Mouse (Mus musculus) forebrain, embryonic 14.5 days (tissue): ENCODE measurements around the gene Plekhm1. TPM values are rescaled to one million over a fixed set of nuclear protein-coding genes. Genes with fewer than 3 reads are reported as not detected.
"Not testable (repeated sequence)": the region's sequence is repeated elsewhere in the genome, so short reads cannot be mapped to it uniquely, and the experiment has no call there.

Experiments used
- ATAC-seq: fragments of 200-750 bp; cut with Nextera tagmentation; 2 replicates; pipeline ENCODE4 v1.8.0; 2017; ENCODE audit warnings: mild to moderate bottlenecking, moderate library complexity
- DNase-seq: peaks from one replicate; pipeline ENCODE4 v3.0.0-alpha.2; 2015; ENCODE audit warnings: low spot score
- H3K27ac ChIP-seq: fragments of 300-500 bp; sonication (generic); 2 replicates; pipeline ENCODE4 v1.5.1; 2014; ENCODE audit warnings: low read depth, mild to moderate bottlenecking, control low read depth, low read length, moderate library complexity
- H3K27me3 ChIP-seq: fragments of 300-500 bp; sonication (generic); replicated peaks from 2 replicates; pipeline ENCODE4 v1.6.1; 2014; ENCODE audit warnings: low read length, control low read depth, mixed read lengths; ENCODE audit not compliant: control insufficient read depth, insufficient read depth
- H3K36me3 ChIP-seq: fragments of 300-500 bp; sonication (generic); 2 replicates; pipeline ENCODE4 v1.6.1; 2014; ENCODE audit warnings: low read length, control low read depth; ENCODE audit not compliant: control insufficient read depth, insufficient read depth
- H3K4me1 ChIP-seq: fragments of 300-500 bp; sonication (generic); 2 replicates; pipeline ENCODE4 v1.6.1; 2014; ENCODE audit warnings: antibody characterized with exemption, low read length, control low read depth; ENCODE audit not compliant: control insufficient read depth, insufficient read depth
- H3K4me2 ChIP-seq: fragments of 300-500 bp; sonication (generic); 2 replicates; pipeline ENCODE4 v1.6.1; 2014; ENCODE audit warnings: mild to moderate bottlenecking, control low read depth, low read length
- H3K4me3 ChIP-seq: fragments of 300-500 bp; sonication (generic); 2 replicates; pipeline ENCODE4 v1.5.1; 2014; ENCODE audit warnings: low read depth, low read length, control low read depth
- H3K9ac ChIP-seq: fragments of 300-500 bp; sonication (generic); 2 replicates; pipeline ENCODE4 v1.6.1; 2014; ENCODE audit warnings: mild to moderate bottlenecking, low read length, control low read depth, moderate library complexity
- H3K9me3 ChIP-seq: fragments of 300-500 bp; sonication (generic); replicated peaks from 2 replicates; pipeline ENCODE4 v1.6.1; 2016; ENCODE audit warnings: low read length, control low read depth, mixed read lengths; ENCODE audit not compliant: control insufficient read depth
- WGBS: fragments of 180-500 bp; shearing (Covaris S2); extraction: QIAGEN DNeasy Blood & Tissue Kit; methylation state at CpG from one replicate; pipeline ENCODE4 v1.1.7; 2014; 5-methylcytosine and 5-hydroxymethylcytosine counted together
- polyA plus RNA-seq: library from polyadenylated mRNA; unstranded; fragments of >200 nt; fragmentation: Nextera tagmentation; extraction: Ambion mirVana; gene quantifications from 2 replicates; pipeline ENCODE4 v1.2.1, GENCODE M21; 2014

Plekhm1 gene
- polyA plus RNA-seq = 7.5 and 10.0 TPM in 2 replicates

DNA sequence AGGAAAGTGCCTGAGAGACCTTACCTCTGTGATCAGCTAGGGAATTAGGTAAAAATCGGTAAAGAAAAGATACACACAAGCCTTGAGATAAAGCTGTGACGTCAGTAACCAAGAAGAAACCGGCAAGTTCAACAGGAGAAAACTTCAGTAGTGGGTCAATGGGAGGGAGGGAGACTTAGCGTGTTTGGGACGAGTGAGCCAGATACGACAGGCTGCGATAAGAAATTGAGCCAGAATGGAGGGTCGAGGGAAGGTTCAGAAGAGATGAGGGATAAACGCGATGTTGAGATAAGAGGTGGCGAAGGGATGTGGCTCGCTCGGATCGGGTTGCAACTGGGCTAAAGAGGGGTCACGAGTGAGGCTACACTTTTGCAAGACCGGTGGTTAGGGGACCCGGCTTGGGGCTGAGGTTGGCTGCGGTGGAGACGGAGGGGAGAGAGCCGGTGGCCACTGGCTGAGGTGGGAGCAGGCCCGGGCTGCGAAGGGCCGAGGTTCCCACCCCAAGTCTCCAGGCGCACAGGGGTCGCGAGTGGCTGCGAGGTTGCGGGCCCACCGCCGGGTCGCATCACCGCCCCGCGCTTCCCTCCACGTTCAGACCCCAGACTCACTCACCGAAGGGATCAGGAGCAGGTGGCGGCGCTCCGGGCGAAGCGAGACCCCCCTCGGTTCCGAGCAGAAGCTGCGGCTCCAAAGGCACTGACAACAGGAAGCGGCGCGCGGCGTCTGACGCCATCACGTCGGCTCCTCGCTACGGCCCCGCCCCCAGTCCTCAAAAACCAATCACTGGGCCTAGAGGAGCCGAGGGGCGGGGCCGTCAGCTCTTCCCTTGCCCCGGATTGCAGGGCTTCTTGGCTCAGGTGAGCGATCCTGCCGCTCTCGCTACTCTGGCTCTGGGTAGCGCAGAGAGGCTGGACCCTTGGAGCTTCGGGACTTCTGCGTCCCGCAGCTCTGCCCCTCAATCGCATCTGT, at the start of gene Plekhm1:
Gene Plekhm1, minus strand, starts transcription at position 707 of the 969 bp plus-strand sequence.
- no peaks in the 10 kb centered on the region for H3K9me3 ChIP-seq
- H3K9ac ChIP-seq = peak within 1 kb of the TSS; percentile 85
- peak within 1 kb of the TSS; percentile 82 for H3K4me3 ChIP-seq
- peak within 1 kb of the TSS; percentile 54; the same call in 1 of the 2 replicates for H3K27ac ChIP-seq
- H3K36me3 ChIP-seq = no peaks in the 10 kb centered on the region
- peak; percentile 99 for ATAC-seq
- DNase-seq = peak; percentile 98
- H3K4me2 ChIP-seq = peak within 1 kb of the TSS; percentile 89
- WGBS = under 1% methylated on average over 55 of the region's 67 CpGs
- H3K4me1 ChIP-seq = 0 out of 2 replicates have a peak, but pooled peaks cover 6% of the 10 kb centered on the region
- no peaks in the 10 kb centered on the region for H3K27me3 ChIP-seq

DNA sequence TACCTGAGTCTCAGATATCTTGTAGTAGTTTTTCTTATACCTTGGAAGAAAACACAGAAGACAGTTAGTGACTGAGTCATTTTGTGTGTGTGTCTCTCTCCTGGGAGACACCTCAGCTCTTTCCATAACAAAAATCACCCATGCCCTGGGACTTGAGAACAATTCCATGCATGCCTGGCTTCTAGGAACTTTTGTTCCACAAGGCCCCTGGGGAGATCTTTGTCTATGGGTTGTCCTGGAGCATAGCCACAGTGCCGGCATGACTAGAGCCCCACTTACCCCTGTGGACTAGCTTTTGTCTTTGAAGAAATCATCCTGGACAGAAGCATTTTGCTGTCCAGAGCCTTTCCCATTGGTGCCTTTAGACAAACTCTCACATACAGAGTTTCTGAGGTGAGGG, 38.6 kb upstream of the Plekhm1 start:
- H3K36me3 ChIP-seq, DNase-seq, H3K9ac ChIP-seq, H3K4me2 ChIP-seq, H3K27ac ChIP-seq, ATAC-seq, H3K4me1 ChIP-seq, H3K27me3 ChIP-seq, H3K9me3 ChIP-seq, H3K4me3 ChIP-seq: not testable (repeated sequence)
- 36% methylated on average over 1 of the region's 1 CpGs for WGBS

DNA sequence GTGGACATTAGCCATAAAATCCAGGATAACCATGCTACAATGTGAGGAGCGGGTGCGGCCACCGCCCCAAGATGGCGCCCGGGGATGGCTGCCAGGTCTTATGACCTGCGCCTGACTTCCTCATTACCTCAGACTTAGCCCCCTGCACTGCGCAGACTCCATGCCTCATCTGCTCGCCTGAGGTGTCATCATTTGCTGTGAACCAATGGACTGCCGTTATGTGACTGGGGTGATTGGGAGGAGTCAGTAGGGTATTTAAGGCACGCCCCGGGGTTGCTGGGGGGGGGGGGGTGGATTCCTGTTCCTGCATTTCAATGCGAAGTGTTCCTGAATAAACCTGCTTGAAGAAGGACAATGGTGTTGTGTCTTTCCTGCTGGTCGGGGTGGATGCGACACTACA, 37.2 kb upstream of the Plekhm1 start:
- WGBS = 91% methylated on average over 14 of the region's 14 CpGs
- H3K4me1 ChIP-seq = not testable (repeated sequence)

DNA sequence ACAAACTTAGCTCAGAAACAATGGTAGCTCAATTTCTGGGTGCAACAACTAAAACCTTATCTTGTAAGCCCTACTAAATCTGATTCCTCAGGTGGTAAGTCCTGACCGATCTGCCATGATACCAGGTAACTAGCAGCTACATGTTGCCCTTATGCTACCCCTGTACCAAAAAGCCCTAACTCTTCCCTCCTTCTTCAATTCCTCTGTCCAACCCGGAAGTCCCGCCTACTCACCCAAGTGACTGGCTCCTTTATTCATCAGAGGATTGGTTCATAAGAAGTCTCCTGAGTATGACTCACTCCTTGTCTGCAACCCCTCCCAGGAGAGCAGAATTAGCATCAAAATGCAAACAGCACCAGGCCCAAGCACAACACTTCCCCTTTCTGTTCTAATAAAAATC, 31.2 kb upstream of the Plekhm1 start:
- no peak overlapping the region for H3K4me3 ChIP-seq
- no peak overlapping the region for H3K9ac ChIP-seq
- H3K4me1 ChIP-seq = no peaks in the 10 kb centered on the region
- H3K36me3 ChIP-seq = no peaks in the 10 kb centered on the region
- H3K4me2 ChIP-seq = no peak overlapping the region
- H3K27ac ChIP-seq = no peak overlapping the region
- DNase-seq (no peak), ATAC-seq (no peak)
- WGBS = 90% methylated on average over 3 of the region's 3 CpGs
- H3K27me3 ChIP-seq = no peaks in the 10 kb centered on the region
- no peaks in the 10 kb centered on the region for H3K9me3 ChIP-seq

More for the DNA sequence above, 37.2 kb upstream of the Plekhm1 start:
- not testable (repeated sequence) for DNase-seq, H3K4me2 ChIP-seq, H3K36me3 ChIP-seq, H3K27ac ChIP-seq, H3K9ac ChIP-seq, ATAC-seq, H3K9me3 ChIP-seq, H3K27me3 ChIP-seq, H3K4me3 ChIP-seq

DNA sequence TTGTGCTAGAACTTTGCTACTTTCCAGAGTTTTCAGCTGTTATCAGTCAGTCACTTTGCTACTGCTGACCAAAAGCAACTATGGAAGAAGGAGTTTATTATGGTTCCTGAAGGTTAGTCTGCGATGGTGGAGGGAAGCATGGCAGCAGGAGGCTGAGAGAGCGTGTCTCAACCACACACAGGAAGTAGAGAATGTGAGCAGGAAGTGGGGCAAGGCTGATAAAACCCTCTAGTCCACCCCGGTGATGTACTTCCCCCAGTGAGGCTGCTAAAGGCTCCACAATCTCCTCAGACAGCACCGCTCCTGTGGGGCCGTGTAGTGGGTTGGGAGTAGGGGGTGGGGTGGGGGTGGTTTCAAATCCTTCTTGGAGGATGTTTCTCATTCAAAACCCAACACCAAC, 23.8 kb upstream of the Plekhm1 start:
- Histone ChIP-seq H3K36me3 (no peaks in the 10 kb centered on the region), H3K4me3 (no peak overlapping the region), H3K9ac (no peak overlapping the region), H3K4me1 (no peaks in the 10 kb centered on the region), H3K27ac (no peak overlapping the region), H3K4me2 (no peak overlapping the region), H3K9me3 (no peaks in the 10 kb centered on the region), H3K27me3 (no peaks in the 10 kb centered on the region)
- DNase-seq = no peak
- ATAC-seq = no peak
- 88% methylated on average over 5 of the region's 5 CpGs for WGBS

DNA sequence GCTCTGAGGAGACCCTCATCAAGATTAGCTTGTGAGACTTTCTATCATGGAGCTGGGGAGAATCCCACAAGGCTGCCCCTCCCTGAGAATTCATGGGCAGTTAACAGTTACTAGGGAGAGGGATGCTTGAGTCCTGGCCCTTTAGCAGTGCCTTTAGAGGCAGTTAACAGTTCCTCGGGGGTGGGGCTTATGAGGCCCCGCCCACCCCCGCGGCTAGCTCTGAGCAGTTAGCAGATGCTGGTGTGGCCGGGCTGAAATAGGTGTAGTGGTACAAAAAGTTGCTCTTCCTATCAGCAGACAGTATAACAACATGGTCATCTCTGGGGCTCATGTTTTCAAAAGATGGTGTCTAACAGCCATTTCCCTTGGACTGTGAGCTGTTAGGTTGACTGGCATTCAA, 12.5 kb upstream of the Plekhm1 start:
- DNase-seq = no peak
- WGBS = 35% methylated on average over 5 of the region's 5 CpGs
- H3K4me2 ChIP-seq = no peak overlapping the region

DNA sequence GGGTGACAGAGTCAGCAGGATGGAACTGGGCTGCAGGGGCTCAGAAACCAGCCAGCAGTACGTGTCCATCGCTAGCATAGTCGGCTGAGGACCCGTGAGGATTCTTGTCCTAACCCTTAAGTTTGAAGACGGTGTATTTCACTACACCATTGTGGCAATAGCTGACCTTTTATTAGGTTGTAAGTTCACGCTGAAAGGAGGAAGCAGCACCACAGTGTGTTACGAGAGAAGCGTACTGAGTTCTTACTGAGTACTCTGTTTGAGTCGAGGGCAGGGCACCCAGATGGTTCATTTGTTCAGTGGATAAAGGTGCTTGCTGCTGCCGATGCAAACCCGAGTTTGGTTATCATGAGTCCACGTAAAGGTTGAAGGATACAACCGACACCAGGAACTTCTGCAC, 7.2 kb upstream of the Plekhm1 start:
- 87% methylated on average over 13 of the region's 13 CpGs for WGBS
- H3K27ac ChIP-seq = no peak overlapping the region
- no peaks in the 10 kb centered on the region for H3K4me1 ChIP-seq
- H3K4me3 ChIP-seq = no peak overlapping the region
- ATAC-seq (no peak), DNase-seq (no peak)
- H3K27me3 ChIP-seq = no peaks in the 10 kb centered on the region
- H3K36me3 ChIP-seq = no peaks in the 10 kb centered on the region
- no peak overlapping the region for H3K9ac ChIP-seq
- no peak overlapping the region for H3K4me2 ChIP-seq
- no peaks in the 10 kb centered on the region for H3K9me3 ChIP-seq

More for the DNA sequence above, 12.5 kb upstream of the Plekhm1 start:
- Histone ChIP-seq H3K4me3 (no peak overlapping the region), H3K4me1 (no peaks in the 10 kb centered on the region), H3K36me3 (no peaks in the 10 kb centered on the region), H3K9me3 (no peaks in the 10 kb centered on the region), H3K9ac (no peak overlapping the region), H3K27ac (no peak overlapping the region), H3K27me3 (no peaks in the 10 kb centered on the region)
- no peak for ATAC-seq

DNA sequence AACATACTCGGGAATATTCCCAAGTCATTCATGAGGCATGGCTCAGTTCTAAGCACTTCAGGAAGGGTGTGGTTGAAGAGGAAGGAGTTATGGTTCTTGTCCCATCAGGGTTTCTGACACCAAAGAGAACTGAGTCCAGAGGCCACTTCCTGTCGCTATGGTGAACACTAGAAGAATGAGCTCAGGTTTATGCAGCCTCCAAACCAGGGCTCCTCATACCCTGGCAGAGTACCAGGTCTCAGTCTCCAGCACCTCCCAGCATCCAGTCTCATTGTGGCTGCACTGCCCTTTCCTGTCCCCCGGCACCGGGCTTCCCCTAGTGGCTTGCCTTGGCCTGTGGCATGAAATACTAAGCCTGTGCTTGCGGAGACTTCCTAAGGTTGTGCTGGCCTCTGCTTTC, 6.7 kb upstream of the Plekhm1 start:
- Histone ChIP-seq H3K4me3 (no peak overlapping the region), H3K27me3 (no peaks in the 10 kb centered on the region), H3K36me3 (no peaks in the 10 kb centered on the region), H3K4me1 (no peaks in the 10 kb centered on the region), H3K9ac (no peak overlapping the region), H3K9me3 (no peaks in the 10 kb centered on the region), H3K4me2 (no peak overlapping the region), H3K27ac (no peak overlapping the region)
- no peak for ATAC-seq
- 79% methylated on average over 5 of the region's 5 CpGs for WGBS
- no peak for DNase-seq

DNA sequence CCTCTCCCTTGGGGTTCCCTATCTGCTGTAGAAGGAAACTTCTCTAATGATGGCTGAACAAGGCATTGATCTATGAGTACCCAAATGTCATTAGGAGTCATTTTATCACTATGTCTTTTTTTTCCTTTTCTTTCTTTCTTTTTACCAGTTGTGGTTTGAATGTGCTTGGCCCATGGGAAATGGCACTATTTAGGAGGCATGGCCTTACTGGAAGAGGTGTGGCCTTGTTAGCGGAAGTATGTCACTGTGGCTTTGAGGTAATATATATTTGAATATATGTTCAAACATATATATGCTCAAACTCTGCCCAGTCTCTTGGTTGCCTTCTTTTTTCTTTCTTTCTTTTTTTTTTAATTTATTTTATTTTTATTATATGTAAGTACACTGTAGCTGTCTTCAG, 1.0 kb upstream of the Plekhm1 start:
- ATAC-seq (no peak), DNase-seq (no peak)
- Histone ChIP-seq H3K9me3 (no peaks in the 10 kb centered on the region), H3K4me3 (no peak overlapping the region), H3K27ac (no peak overlapping the region), H3K4me2 (0 out of 2 replicates have a peak overlapping the region, but pooled peaks have one; percentile 89), H3K36me3 (no peaks in the 10 kb centered on the region), H3K27me3 (no peaks in the 10 kb centered on the region), H3K4me1 (0 out of 2 replicates have a peak, but pooled peaks cover 6% of the 10 kb centered on the region), H3K9ac (no peak overlapping the region)
- WGBS = 94% methylated on average over 1 of the region's 1 CpGs
